Mouse (Mus musculus) C2C12 (cell line): ENCODE results near the gene Mef2c. TPM values are rescaled to one million over a fixed set of nuclear protein-coding genes. Genes with fewer than 3 reads are reported as not detected.

ENCODE experiments used
- H3K27me3 ChIP-seq: one replicate; pipeline ENCODE4 v1.6.1; 2011; ENCODE audit not compliant: control insufficient read depth, insufficient read depth, insufficient read length
- H3K36me3 ChIP-seq: one replicate; pipeline ENCODE4 v1.6.1; 2011; ENCODE audit not compliant: control insufficient read depth, insufficient read depth
- H3K4me3 ChIP-seq: one replicate; pipeline ENCODE4 v1.5.1; 2011; ENCODE audit warnings: mild to moderate bottlenecking, control low read depth; ENCODE audit not compliant: poor library complexity, insufficient read depth, severe bottlenecking
- H3K79me2 ChIP-seq: one replicate; pipeline ENCODE4 v1.6.1; 2011; ENCODE audit not compliant: control insufficient read depth, insufficient read depth
- H3K79me3 ChIP-seq: one replicate; pipeline ENCODE4 v1.6.1; 2011; ENCODE audit warnings: low read depth, control low read depth
- H3ac ChIP-seq: one replicate; pipeline ENCODE3; 2011; ENCODE audit warnings: low read depth; ENCODE audit not compliant: control insufficient read depth, insufficient read length
- CEBPB ChIP-seq: IDR thresholded peaks from one replicate; pipeline ENCODE4 v1.6.1; 2011; ENCODE audit warnings: low read depth, mild to moderate bottlenecking, control low read depth, moderate library complexity
- CTCF ChIP-seq: IDR thresholded peaks from one replicate; pipeline ENCODE4 v1.5.1; 2011; ENCODE audit not compliant: control insufficient read depth, insufficient read depth, insufficient read length
- FOSL1 ChIP-seq: IDR thresholded peaks from one replicate; pipeline ENCODE4 v1.8.0; 2011; ENCODE audit warnings: mild to moderate bottlenecking, low read length; ENCODE audit not compliant: poor library complexity, insufficient read depth, severe bottlenecking
- MAX ChIP-seq: IDR thresholded peaks from one replicate; pipeline ENCODE4 v1.6.1; 2011; ENCODE audit warnings: mild to moderate bottlenecking, control low read depth
- MYOD1 ChIP-seq: IDR thresholded peaks from one replicate; pipeline ENCODE4 v1.6.1; 2011; ENCODE audit warnings: low read depth; ENCODE audit not compliant: control insufficient read depth, insufficient read length
- MYOG ChIP-seq: IDR thresholded peaks from one replicate; pipeline ENCODE4 v1.6.1; 2011; ENCODE audit not compliant: control insufficient read depth, insufficient read length; ENCODE audit errors: extremely low read depth
- USF1 ChIP-seq: IDR thresholded peaks from one replicate; pipeline ENCODE4 v1.6.1; 2011; ENCODE audit warnings: low read depth, mild to moderate bottlenecking, control low read depth, moderate library complexity
- polyA plus RNA-seq: library from polyadenylated mRNA; unstranded; fragments of >200 nt; fragmentation: generic; extraction: Trizol; gene quantifications from one replicate; pipeline ENCODE4 v1.2.1, GENCODE M21; 2012; ENCODE audit warnings: missing spikeins

Gene Mef2c
- polyA plus RNA-seq, 1 experiment: 2.5 TPM

DNA sequence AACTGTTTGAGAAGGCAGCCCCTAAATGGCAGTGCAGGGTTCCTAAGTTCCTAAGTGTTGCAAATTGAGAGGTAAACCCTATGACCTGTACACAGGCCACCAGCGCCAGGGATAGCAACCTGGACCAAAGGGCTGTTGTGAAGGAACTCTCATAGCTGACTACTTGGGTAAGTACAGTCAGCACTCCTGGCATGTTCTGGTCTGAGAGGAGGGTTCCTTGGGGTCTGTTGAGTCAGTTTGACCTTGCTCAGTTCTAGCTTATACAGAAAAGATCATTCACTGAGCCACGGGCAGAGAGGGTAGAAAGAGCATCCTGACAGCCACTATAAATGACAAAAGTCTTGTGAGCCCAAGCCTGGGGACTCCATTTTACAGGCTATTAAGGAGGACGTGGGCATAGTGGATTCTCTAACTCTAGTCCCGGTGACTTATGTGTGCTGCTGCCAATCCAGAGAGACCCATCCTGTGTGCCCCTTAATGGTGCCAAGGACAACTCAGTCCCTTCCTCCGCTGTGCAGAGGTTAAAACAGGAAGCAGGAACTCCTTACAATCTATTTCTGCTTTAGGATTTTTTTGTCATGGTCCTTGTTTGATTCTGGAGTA, 209.0 kb downstream of the Mef2c start:
- Histone ChIP-seq H3K27me3 (peaks cover 7% of the 10 kb centered on the region), H3ac (no peak overlapping the region), H3K79me2 (no peaks in the 10 kb centered on the region), H3K79me3 (no peaks in the 10 kb centered on the region), H3K36me3 (no peaks in the 10 kb centered on the region), H3K4me3 (no peak overlapping the region)
- TF ChIP-seq USF1: no peak

DNA sequence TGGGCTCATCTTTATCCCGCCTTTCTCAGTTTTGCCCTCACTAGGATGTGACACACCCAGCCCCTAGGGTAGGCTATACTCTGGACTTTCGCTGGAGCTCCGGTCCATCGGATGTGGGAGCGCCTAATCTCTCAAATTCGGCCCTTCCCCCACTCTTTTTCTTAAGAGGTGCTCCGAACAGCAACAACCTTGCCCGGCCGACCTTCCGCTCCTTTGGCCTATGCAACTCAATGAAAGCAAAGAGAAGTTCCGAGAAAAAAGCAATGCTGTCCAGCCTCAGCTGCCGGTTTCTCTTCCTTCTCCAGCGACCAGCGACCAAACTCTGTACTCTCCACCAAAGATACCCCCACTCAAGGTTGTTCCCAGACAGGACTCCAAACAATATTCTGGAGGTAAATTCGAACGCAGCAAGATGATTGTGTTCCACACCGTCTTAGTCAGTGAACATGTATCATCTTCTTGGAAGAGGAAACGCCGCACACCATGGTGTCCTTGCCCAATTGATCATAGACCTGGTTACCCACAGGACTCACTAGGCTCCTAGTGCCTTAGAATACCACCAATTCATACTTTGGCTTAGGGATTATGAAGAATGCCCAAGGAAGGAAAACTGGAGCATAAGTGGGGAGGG, 209.9 kb downstream of the Mef2c start:
- no peaks in the 10 kb centered on the region for H3K36me3 ChIP-seq
- no peak for TF ChIP-seq MAX
- H3K79me3 ChIP-seq: no peaks in the 10 kb centered on the region
- no peaks in the 10 kb centered on the region for H3K79me2 ChIP-seq
- peaks cover 7% of the 10 kb centered on the region for H3K27me3 ChIP-seq
- no peak overlapping the region for H3ac ChIP-seq
- no peak overlapping the region for H3K4me3 ChIP-seq

DNA sequence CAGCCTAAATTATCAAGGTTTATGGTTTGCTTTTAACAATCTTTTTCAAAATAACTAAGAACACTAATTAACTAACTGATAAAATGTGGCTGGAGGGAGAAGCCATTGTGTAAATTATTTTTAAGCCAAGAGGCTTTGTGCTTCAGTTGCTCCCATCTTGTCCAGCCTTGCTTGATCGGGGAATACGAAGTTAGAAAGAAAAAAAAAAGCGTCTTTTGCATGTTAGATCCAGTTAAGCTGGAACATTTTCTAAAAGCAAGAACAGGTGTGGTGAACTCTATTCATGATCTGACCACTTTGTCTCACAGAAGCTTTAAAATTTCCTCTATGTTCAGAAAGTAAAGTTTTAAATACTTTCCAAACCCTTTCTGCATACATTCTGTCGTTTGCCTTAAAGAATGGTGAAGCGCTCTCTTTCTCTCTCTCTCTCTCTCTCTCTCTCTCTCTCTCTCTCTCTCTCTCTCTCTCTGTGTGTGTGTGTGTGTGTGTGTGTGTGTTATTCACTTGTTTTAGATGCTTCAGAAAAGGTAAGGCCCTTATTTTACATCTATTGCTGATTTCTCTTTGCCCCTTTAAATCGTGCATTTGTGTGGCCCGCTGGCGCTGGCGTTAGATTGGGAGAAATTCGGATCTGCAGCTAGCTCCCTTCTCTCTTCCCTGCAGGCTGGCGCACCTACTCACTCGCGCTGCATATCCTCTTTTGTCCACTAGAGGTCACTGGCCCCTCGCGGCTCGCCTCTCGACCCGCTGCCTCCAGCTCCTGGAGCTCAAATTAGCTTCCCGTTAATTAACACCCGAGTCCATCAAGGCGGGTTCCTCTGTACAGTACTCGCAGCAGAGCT, 210.9 kb downstream of the Mef2c start:
- no peaks in the 10 kb centered on the region for H3K79me3 ChIP-seq
- H3K4me3 ChIP-seq: no peak overlapping the region
- peaks cover 7% of the 10 kb centered on the region for H3K27me3 ChIP-seq
- TF ChIP-seq MYOD1 (no peak), CTCF (peak; percentile 88)
- H3ac ChIP-seq: no peak overlapping the region
- H3K79me2 ChIP-seq: no peaks in the 10 kb centered on the region
- H3K36me3 ChIP-seq: no peaks in the 10 kb centered on the region

DNA sequence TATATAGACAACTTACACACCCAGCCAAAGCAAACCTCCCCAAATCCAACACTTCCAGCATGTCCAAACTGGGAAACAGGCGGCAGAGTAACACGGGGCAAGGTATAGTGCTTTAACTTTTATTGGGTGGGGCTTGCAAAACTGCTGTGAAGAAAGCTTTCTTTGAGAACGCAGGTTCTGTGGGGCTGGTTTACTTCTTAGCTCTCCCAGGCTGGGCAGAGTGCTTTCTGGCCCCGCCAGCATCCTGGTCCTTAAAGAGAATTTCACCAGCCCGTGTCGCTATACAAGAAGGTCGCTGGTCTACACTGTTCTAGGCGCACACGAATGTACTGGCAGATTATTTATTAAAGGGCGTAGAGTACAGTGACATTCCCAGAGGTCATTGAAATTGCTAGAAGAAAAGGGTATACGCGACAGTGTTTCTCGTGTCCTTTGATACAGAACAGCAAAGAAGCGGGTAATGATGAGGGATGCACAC, 211.5 kb downstream of the Mef2c start:
- no peak overlapping the region for H3ac ChIP-seq
- no peaks in the 10 kb centered on the region for H3K79me3 ChIP-seq
- no peaks in the 10 kb centered on the region for H3K36me3 ChIP-seq
- TF ChIP-seq FOSL1 (no peak), MYOD1 (no peak), USF1 (no peak), CEBPB (no peak), MAX (no peak), CTCF (no peak), MYOG (no peak)
- peaks cover 7% of the 10 kb centered on the region for H3K27me3 ChIP-seq
- no peaks in the 10 kb centered on the region for H3K79me2 ChIP-seq
- H3K4me3 ChIP-seq: no peak overlapping the region

DNA sequence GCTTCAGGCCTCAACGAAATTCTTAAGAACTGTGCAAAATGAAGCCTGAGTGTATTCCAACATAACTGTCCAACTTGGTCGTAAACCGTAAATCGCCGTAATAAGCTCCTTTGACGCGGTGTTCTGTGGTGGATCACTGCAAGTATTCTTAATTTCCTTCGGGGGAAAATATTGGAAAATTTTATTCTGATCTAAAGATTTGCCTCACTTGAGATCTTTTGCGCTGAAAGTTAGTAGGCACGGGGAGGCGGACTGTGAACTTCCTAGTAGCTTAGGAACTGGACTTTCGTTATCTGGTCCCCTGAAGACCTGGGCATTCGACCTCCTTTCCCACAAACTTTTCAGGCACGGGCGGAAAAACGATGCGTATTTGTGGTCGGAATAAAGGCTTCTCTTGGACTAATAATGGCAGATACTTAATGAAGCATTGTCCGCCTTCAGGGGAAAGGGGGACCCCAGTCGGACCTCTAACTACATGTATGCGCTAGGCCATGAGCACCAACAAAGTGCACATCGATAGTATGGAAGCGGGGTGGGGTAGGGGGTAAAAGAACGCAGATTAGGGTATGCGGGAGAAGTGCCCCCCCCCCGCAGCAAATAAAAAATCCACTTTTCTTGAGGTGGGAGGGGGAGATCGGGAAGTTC, 212.3 kb downstream of the Mef2c start:
- Histone ChIP-seq H3K4me3 (no peak overlapping the region), H3K27me3 (peaks cover 9% of the 10 kb centered on the region), H3ac (no peak overlapping the region), H3K36me3 (no peaks in the 10 kb centered on the region), H3K79me3 (no peaks in the 10 kb centered on the region), H3K79me2 (no peaks in the 10 kb centered on the region)
- TF ChIP-seq USF1 (no peak), MYOD1 (no peak), MAX (no peak), CEBPB (no peak), MYOG (no peak), FOSL1 (no peak), CTCF (no peak)
